Mouse (Mus musculus) mesoderm, embryonic 11.5 days (tissue): ENCODE measurements at regions not wholly inside any gene's neighbourhood (a gene's known extent, or its start where the extent isn't known, plus 50 kb on each side); places are given as distances from the start of the nearest gene placed in this dataset.

Experiments
- DNase-seq: peaks from one replicate; pipeline ENCODE4 v3.0.0-alpha.2; 2012; ENCODE audit warnings: low read depth, low spot score

DNA sequence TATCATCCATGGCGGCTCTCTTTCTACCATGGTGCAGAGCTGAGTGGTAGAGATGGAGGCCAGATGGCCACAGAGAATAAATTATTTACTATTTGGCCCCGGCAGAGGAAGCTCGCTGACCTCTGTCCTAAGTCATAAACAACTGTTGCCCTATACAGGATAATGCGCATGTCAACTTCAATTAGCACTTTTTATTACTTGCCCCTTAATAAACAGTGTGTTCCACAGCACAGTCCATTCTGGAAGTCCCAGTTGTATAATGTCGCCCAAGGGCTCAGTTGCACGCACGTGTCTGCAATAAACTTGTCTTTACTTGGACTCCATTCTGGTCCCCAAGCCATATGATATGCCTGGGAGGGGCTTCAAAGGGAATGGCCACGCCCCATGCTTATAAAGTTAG is 150.1 kb upstream of the Runx1 start:
- no peak for DNase-seq

DNA sequence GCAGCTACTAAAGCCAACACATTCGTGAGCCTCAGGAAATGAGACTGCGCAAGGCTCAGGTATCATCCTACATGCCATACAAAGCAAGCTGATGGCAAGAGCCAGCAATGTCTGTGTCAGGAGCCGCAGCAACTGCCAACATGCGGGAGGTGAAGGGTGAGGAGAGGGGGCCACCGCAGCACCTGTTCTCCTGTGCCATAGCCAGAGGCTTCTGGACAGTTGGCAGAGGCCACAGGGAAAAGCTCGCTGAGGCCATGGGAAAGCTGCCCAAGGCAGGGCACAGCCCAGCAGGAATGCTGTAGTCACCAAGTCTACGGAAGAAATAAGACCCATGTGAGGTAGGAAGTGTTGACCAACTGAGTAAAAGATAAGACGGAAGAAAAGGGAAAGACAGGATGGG is 149.1 kb upstream of the Runx1 start:
- no peak for DNase-seq

DNA sequence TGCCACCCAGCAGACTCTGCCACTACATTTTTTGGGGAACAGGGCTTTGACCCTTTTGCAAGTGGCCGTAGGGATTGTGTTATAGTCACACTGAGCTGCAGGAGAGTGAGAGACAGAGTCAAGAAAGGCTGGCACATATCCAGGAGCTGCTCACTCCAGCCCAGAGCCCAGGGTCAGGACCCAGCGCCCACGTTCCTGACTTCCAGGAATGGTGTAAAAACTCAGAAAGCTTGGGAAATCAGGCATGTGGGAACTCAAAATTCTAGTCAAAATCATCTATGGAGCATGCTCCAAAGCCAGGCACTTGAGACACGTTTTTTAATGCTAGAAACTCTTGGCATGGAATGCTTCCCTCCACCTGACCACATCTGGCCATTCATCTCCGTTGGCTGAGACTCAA is 146.7 kb upstream of the Runx1 start:
- no peak for DNase-seq

DNA sequence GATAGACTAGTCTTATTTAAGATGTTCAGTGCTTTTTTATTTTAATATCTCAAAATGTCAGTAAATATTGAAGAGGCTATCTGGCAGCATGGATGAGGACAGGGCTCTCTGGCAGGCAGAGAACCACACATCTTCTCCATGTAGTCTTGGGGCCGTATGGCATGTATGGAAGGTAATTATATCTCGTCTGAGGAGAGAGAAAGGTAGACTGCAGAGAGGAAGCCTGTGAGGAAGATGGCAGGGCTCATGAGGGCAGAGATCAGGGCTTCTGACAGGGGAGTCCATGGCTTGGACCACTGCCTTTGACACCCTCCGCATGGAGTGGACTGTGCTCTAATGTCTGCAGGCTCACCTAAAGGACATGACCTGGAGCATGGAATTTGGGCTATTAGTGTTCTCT is 146.0 kb upstream of the Runx1 start:
- no peak for DNase-seq

DNA sequence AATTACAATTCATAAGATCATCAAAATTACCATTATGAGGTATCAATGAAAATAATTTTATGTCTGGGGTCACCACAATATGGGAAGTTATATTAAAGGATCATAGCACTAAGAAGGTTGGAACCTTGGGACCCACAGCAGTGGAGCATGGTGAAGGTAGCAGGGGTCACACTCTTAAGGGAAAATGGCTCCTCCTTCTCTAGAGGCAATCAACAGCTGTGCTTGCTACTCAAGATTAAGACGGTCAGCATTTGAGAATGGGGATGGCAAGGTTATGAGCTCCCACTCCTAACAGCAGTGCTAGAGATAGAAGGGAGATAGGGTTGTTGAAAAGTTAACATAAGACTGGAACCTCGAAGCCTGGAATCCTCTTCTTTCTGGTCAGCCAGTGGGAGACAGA is 144.6 kb upstream of the Runx1 start:
- DNase-seq = no peak

DNA sequence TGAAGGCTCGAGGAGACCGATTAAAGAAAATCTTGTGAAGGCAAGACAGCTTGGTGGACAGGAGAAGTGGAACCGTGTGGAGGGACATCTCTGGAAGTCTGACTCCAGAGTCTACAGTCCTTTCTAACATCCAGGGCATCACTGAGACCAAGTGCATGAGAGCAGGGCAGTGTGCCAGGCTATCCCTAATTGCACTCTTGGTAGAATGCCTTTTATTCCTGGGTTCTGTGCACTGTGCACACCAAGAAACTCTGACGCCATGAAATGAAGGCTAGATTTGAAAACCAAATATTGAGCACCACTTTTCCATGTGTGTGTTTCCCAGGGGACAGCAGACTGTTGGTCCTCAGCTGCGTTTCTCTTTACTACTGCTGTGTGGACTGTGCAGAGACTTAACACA is 143.1 kb upstream of the Runx1 start:
- no peak for DNase-seq

DNA sequence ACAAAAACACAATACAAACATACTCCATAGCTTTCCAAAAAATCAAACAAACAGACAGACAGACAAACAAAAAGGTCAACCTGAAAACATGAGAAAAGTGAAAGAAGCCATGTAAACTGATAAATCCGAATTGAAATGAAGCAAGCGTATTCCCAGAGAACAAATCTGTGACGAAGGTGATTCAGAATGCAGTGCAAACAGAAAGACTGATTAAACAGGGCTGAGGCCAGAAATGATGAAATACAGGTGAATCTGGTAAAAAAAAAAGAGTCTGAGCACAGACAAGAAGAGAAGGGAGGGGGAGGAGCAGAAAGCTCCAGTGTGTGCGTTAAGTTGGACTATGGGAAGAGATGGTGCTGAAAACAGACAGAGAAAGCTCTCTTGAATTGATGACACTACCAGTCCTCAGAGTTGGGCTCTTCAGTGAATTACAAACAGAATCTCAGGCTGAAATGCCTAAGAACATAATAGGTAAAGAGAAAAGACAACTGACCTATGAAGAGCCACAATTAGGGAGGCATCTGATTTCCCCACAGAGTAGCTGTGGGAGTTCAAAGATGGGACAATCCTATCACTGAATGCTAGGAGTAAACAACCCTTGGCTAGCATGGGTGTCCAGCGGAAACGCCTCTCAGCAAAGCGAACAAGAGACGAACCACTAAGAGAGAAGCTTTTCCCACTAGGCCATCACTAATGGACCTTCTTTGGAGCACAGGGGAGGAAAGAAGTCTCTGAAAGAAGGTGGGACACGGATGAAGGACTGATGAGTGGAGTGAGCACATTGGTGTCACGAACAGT is 140.3 kb upstream of the Runx1 start:
- DNase-seq = no peak

DNA sequence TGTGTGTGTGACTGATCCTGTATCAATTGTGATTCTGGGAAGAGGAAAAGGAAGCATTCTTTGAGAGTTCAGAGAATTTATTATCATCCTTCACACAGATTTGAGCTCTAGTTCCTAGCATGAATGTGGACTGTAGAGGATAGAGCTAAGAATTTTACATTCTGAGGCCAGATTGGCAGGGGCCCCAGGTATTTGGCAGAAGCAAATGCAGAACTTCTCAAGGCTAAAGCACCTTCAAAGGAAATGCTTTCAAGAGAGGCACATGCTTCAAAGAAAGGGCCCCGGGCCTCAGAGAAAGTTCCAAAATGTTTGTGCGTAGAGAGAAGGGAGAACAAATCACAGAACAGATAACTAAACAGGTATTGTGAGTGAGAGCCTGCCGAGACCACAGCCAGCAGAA is 139.7 kb upstream of the Runx1 start:
- DNase-seq = no peak

DNA sequence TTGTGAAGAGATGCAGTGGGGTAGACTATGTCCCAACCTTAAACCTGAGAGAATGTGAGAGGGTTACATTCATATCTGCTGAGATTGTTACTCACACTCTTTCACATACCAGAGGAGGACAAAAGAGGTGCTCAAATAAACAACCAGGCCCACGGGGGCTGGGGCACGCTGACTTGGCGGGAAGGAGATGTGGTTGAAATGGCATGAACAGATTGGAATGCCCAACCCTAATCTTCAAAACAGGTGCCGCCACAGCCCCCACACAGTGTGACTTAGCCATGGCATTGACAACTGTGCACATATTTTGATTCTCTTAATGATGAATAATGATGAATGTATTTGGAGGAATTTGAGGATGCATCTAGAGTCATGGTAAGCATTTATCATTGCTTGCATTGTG is 137.6 kb upstream of the Runx1 start:
- no peak for DNase-seq

DNA sequence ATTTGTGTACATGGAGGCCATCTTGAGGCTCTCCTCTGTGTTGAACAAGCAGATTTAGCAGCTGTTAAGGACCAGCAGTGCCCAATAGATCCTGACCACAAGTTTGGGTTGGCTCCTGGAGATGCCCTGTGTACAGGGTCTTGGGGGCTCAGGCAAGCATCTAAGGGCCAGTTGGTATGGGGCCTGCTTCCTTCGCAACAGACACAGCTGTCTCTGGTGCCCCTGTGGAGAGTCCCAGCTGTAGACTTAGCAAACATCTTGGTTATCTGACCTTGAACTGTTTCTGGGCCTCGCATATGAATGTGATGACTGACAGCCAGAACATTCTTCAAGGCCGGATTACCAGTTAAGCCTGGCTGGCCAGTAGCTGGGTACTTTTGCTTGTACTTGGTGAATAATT is 135.4 kb upstream of the Runx1 start:
- DNase-seq = no peak

DNA sequence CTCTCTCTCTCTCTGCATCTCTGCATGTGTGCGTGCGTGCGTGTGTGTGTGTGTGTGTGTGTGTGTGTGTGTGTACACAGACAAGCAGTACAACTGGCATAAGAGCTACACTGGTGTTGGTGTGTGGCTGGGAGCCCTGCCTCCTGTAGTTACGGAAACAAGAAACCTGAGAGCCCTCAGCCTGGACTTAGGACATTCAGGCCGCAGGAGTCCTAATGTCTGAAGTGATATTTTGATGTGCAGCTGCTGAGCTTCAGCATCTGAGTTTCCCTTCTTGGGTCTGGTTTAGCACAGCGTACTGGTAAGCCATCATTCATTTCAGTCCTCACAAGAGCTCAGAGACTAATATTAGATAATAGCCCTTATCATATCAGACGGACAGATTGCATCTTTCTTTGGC is 134.8 kb upstream of the Runx1 start:
- no peak for DNase-seq

DNA sequence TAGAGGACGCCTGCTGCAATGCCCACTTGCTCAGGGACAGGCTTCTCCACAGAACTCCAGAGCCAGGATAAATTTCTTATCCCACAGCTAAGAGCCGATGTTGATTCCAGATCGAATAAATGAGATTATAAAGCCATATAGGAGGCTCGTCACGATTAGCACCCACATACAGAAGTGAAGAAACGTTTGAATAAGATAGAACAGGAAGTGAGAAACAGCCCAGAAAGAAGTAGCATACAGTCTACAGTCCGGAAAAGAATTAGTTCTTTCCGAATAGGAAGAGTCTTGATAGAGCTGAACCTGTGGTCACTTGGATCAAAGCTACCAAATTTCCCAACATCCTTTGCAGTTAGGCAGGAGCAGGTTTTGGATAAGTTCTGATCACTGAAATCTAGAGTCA is 133.0 kb upstream of the Runx1 start:
- no peak for DNase-seq

DNA sequence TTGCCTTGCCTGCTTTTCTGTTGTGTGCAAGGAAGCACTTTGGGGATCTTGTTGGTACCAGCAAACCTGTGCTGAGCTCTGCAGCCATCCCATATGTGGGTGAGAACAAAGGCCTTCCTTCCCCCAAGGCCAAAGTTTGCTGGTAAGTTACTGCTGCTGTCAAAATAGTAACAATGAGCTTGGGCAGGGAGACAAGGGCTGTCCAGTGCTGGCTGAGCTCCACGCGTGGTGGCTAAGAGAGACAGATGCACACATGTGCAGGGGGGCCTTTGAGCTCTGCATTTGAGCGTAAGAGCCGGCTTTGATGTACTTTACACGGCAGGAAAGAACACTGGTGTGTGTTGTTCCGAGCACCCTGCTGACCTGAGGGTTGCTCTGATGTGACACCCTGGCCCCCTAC is 132.2 kb upstream of the Runx1 start:
- no peak for DNase-seq

DNA sequence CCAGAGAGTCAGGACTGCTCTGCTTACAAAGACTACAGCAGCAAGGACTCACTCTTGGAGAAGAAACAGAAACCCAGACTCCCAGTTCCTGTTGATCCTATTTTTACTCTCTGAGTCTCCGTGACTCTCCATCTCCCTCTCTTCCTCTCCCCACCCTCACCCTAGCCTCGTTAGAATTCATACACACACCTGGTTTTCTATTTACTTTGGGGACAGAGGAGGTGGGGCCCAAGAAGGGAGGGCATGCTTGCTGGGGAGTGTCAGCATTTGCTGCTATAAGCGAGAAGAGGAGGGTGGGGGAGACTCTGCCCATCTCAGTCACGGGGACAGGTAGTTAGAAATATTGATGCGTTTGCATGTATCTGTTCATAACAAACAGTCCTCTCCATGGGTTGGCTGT is 129.6 kb upstream of the Runx1 start:
- no peak for DNase-seq

DNA sequence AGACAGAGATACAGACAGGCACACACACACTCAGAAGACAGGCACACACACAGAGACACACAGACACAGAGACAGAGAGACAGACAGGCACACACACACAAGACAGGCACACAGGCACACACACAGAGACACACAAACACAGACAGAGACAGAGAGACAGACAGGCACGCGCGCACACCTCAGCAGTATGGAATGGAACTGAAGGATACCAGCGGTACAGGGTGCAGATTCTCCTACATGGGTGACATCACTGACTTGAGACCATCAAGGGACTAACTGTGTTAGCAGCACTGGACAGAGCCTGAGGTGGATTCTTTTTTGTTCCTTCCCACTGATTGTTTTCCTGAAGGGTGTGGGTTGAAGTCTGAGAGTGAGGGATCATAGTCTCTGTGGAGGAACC is 129.1 kb upstream of the Runx1 start:
- DNase-seq = no peak

DNA sequence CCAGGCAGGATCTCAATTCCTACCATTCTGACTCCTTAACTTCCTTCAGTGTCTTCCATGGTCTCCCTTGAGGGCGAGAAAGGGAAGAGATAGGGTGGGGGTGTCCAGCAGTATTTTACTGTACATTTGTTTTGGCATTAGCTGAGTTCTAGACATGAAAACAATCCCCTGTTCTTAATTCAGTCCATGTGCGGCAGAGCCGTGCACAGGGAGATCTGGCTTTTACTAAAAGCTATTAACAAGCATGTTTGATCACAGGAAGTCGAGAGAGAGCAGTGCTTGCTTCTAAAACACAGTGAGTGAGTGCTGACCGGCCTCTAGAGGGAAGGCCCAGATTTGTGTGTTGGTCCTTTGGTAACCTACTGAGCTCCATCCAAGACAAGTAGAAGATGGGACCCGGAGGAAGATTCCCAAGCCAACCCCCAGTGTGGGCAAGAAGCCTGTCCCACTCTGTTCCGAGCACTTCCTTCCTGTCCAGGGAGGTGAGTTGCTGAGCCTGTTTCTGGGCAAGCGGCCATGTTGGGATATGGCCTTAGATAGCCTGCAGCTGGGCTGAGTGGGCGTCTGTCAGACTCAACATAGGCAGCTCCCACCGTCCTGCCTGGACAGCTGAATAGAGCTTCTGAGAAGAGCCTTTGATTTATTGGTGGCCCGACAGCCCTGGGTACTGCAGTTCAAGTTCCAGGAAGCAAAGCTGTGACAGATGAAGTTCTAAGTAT is 128.1 kb upstream of the Runx1 start:
- peak; percentile 48 for DNase-seq

DNA sequence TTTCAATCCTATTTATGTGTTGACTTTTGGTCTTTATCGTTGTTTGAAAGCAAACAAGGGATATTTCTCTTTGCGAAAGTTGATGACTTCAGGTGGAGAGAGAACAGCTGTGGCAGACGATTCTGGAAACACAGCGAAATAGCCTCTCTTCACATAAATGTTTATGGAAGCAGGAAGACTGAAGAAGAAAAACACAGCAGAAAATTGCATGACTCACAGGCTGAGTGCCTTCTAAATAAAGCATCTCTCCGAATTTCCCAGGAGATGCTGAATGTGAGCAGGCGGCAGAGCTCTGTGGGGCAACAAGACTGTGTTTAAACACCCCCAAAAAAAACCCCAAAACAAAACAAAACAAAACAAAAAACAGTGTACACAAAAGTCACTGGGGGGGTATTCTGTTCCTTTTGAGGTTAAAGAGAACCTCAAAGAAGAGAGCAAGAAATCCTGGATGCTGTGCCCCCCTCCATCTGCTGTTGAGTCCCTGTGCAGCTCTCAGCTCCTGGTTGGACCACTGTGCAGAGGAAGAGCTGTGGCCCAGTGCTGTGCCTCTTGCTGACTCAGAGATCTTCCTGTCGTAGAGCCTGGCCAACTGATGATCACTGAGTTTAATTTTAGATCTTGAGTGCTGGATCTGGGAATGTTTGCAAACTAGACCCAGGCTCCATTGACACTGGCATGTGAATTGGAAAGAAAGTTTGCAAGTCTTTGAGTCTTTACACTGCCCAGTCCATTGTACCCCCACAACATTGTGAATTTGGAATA is 126.6 kb upstream of the Runx1 start:
- no peak for DNase-seq

DNA sequence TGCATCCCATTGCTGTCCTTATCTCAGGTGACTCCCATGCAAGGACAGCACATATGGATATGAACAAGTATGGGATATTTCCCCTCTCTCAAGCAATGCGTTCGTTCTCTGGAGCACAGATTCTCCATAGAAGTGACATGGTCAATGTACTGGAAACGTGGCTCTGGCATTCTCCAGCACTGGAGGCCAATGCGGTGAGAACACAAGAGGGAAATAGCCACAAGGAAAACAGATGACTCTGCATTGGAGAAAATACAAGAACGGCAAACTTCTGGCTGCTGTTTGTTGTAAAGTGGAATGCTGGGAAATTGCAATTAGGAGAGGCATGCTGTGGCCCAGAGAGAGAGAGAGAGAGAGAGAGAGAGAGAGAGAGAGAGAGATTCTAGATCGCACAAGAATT is 125.6 kb upstream of the Runx1 start:
- no peak for DNase-seq

DNA sequence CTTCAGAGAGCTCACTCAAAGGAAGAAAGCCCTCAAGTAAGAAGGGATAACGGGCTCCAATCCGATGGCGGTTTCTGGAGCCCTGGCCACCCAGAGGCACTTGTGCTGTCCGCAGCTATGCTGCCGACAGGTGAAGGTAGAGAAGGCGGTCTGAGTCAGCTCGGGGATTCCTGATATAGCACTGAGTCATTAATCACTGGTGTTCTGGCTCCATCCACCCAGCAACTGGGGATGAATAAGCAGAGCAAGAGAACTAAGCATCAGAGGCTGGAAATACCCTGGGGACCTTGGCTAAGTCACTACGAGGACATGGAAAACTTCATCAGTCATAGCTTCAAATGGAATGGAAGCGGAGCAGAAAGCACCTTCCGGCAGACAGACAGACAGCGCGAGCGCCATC is 122.5 kb upstream of the Runx1 start:
- DNase-seq = no peak

DNA sequence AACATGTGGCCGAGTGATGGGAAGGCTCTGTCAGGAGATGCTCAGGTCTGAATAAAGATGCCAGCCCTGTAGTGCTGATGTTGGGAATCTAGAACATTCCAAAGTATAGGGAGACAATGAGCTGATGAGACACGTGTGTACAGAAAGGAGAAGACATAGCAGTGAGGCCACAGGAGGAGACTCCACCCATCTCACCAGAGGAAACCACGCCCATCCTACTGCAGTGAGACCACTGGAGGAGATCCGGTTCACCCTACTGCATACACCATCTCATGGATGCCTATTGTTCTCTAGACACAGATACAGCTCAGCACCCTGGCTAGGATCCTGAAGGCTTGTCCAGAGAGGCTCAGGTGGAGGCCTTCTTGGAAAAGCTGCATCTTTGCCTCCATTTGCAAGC is 120.6 kb upstream of the Runx1 start:
- no peak for DNase-seq

DNA sequence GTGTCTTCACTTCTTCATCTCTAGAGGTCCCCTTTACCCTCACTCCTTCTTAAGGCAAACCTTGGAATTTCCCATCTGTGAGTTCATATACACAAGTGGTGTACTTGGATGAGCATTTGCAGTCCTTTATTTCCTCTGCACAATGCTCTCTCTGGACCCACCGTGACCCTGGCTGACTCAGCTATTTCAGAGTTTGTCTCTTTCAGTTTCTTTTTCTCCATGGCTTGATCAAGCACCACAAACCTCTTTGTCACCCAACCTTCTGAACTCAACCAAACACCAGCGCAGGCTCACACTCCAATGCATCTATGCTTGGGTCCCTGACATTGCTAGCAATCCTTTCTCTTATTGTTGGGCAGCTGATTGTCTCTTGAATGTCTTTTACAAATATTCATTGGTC is 118.0 kb upstream of the Runx1 start:
- DNase-seq = no peak

DNA sequence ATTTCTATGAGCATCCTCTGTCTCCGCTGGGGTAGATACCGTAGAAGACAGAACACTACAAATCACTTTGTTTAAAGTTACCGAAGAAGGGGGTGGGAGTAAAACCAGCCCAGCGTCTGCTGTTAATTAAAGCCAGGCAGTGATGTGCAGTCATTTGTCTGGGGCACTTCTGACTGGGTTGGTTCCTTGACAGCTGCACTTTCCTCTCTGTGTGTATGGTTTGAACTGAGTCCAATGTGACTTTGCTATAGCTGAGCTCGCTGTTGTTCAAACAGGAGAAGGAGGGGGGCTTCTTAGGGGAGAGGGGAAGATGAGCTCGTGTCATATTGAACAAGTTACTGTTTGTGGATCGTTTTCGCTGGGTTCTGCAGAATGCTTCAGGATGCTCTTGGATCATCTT is 113.7 kb upstream of the Runx1 start:
- peak; percentile 65 for DNase-seq
